Mouse (Mus musculus) MEL (cell line): ENCODE measurements around the gene Arnt2.

Experiments used
- CHD2 ChIP-seq: IDR thresholded peaks from 2 replicates; pipeline ENCODE4 v1.6.1; 2011; ENCODE audit warnings: low read length, improper control_type of control experiment
- CTCF ChIP-seq, 3 experiments: IDR thresholded peaks in 2 of 3; conservative IDR thresholded peaks in 1 of 3; 2 replicates each; pipeline ENCODE4 v1.5.1; 2011 to 2012; ENCODE audit warnings: low read length in 3 of 3, low read depth in 2 of 3, mild to moderate bottlenecking in 2 of 3, improper control_type of control experiment in 1 of 3, inconsistent platforms in 1 of 3, mixed read lengths in 1 of 3, moderate library complexity in 1 of 3; ENCODE audit not compliant: control insufficient read depth in 1 of 3, insufficient read depth in 1 of 3, poor library complexity in 1 of 3, severe bottlenecking in 1 of 3
- EP300 ChIP-seq, 2 experiments: IDR thresholded peaks; 2 replicates each; pipeline ENCODE4 v1.6.1; 2011; ENCODE audit warnings: improper control_type of control experiment in 2 of 2, low read length in 2 of 2, low read depth in 1 of 2, mild to moderate bottlenecking in 1 of 2
- GABPA ChIP-seq: IDR thresholded peaks from 2 replicates; pipeline ENCODE4 v1.6.1; 2012; ENCODE audit warnings: low read depth, mild to moderate bottlenecking, inconsistent platforms, low read length, improper control_type of control experiment, moderate library complexity
- HCFC1 ChIP-seq: IDR thresholded peaks from 2 replicates; pipeline ENCODE4 v1.6.1; 2012; ENCODE audit warnings: low read depth, mild to moderate bottlenecking, inconsistent platforms, low read length, improper control_type of control experiment, moderate library complexity
- MYC ChIP-seq: IDR thresholded peaks from 2 replicates; pipeline ENCODE4 v1.6.1; 2011; ENCODE audit warnings: low read depth, mild to moderate bottlenecking, low read length, improper control_type of control experiment, moderate library complexity
- POLR2A ChIP-seq, 2 experiments: IDR thresholded peaks; 2 replicates each; pipeline ENCODE4 v1.6.1; 2011 to 2012; ENCODE audit warnings: low read length in 2 of 2, mild to moderate bottlenecking in 2 of 2, control low read depth in 1 of 2, improper control_type of control experiment in 1 of 2, low read depth in 1 of 2, moderate library complexity in 1 of 2; ENCODE audit not compliant: control insufficient read depth in 1 of 2, insufficient read depth in 1 of 2, poor library complexity in 1 of 2
- POLR2AphosphoS5 ChIP-seq: IDR thresholded peaks from 2 replicates; pipeline ENCODE4 v1.6.1; 2012; ENCODE audit warnings: low read depth, borderline replicate concordance, mild to moderate bottlenecking, inconsistent platforms, low read length, moderate library complexity, mixed read lengths
- RCOR1 ChIP-seq: IDR thresholded peaks from 2 replicates; pipeline ENCODE4 v1.6.1; 2012; ENCODE audit warnings: low read depth, mild to moderate bottlenecking, inconsistent platforms, low read length, improper control_type of control experiment
- TAL1 ChIP-seq: IDR thresholded peaks from 2 replicates; pipeline ENCODE4 v1.6.1; 2012; ENCODE audit warnings: mild to moderate bottlenecking, inconsistent platforms, low read length, moderate library complexity, mixed read lengths
- ZC3H11A ChIP-seq: IDR thresholded peaks from 2 replicates; pipeline ENCODE4 v1.6.1; 2012; ENCODE audit warnings: low read depth, mild to moderate bottlenecking, inconsistent platforms, low read length, improper control_type of control experiment
- ZKSCAN1 ChIP-seq: IDR thresholded peaks from 2 replicates; pipeline ENCODE4 v1.6.1; 2012; ENCODE audit warnings: low read depth, mild to moderate bottlenecking, inconsistent platforms, low read length, improper control_type of control experiment, moderate library complexity
- ZNF384 ChIP-seq: IDR thresholded peaks from 2 replicates; pipeline ENCODE4 v1.6.1; 2012; ENCODE audit warnings: low read depth, mild to moderate bottlenecking, inconsistent platforms, low read length, improper control_type of control experiment

DNA sequence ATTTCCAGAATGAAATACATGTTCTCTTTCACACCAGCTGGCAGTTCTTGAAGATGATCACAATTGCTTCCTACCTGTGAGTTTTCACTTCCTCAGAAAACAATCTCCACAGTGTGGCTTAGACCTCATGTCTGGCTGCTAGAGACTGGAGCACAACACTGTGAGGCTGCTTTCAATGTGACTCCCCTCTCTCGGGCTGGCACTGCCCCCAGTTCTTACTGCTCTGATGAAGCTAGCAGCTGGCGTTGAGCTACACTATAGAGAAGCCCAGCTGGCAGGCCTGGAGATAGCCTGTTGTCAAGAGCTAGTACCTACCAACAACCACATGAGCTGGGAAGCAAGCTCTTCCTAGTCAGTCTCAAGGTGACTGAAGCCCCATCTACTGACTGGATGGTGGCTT is 39.1 kb upstream of the Arnt2 start:
- no peak for TF ChIP-seq POLR2A (IDR thresholded peaks at IDR 0.05; ENCODE audit: control insufficient read depth in 1 of 2, insufficient read depth in 1 of 2, low read depth in 1 of 2, low read length in 2 of 2, poor library complexity in 1 of 2)
- no peak for TF ChIP-seq CHD2
- no peak for TF ChIP-seq CTCF (IDR thresholded peaks at IDR 0.05 in 2 of 3, conservative IDR thresholded peaks at IDR 0.05 in 1 of 3; ENCODE audit: control insufficient read depth in 1 of 3, insufficient read depth in 1 of 3, low read depth in 2 of 3, low read length in 3 of 3, poor library complexity in 1 of 3, severe bottlenecking in 1 of 3)
- TF ChIP-seq EP300 (IDR thresholded peaks at IDR 0.05; ENCODE audit: low read depth in 1 of 2, low read length in 2 of 2): no peak
- no peak for TF ChIP-seq ZNF384
- TF ChIP-seq ZKSCAN1: no peak
- TF ChIP-seq RCOR1: no peak
- TF ChIP-seq GABPA: no peak
- TF ChIP-seq TAL1: no peak
- no peak for TF ChIP-seq HCFC1
- TF ChIP-seq MYC: no peak
- TF ChIP-seq POLR2AphosphoS5: no peak
- TF ChIP-seq ZC3H11A: no peak
